Mouse (Mus musculus): Measurements from ENCODE around the gene Kcnj9.

DNA sequence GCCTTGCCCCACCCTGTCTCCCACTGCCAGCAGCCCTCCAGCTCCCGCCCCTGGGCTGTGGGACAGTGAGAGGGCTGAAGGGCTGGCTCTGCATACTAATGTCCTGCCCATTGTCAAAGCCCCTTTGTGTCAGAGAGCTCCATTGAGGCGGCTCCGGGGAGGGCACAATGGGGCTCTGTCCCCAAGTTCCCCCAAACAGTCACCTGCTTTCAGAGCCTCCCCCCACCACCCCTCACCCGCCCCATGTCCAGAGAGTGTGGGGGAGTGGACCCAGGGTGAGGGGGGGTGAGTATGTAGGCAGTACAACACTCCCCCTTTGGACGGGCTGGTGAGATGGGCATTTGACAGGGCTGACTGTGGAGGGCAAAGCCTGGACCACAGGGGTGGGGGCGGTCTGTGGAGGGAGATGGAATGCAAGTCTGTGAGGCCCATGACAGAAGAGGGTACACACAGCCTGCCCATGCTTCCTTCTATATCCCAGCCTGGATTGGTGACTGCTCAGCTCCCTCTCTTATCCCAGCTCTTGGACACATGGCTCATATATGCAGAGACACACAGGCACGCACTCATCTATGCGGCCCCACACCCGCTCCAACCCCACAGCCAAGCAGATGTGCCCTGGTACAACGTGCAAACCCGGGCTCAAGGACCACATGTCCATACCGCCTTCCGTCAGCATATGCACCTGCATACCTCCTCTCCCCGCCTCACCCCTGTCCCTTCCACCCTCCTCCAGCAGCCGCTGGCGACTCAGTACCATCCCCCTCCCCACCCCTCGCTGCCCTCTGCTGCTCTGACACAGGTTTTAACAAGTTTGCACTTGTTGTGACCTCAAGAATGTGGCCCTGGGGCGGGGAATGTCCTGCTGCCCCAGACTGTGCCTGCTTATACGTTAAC lies 21.0 kb upstream of the Kcnj9 start:
- no peak for TF ChIP-seq CTCF (IDR thresholded peaks at IDR 0.05; ENCODE audit: borderline replicate concordance, extremely low read depth, insufficient read depth, insufficient read length)
- TF ChIP-seq POLR2A (IDR thresholded peaks at IDR 0.05; ENCODE audit: borderline replicate concordance, extremely low read depth, insufficient read depth, insufficient read length, poor library complexity, severe bottlenecking), result no peak
